Mouse (Mus musculus) liver, postnatal 0 days (tissue): ENCODE results near the gene Fam104a.

ENCODE experiments used
- CTCF ChIP-seq: sonication (generic); IDR thresholded peaks from 2 replicates; pipeline ENCODE4 v1.5.1; 2016; ENCODE audit warnings: antibody characterized with exemption, low read depth
- EP300 ChIP-seq: IDR thresholded peaks from 2 replicates; pipeline ENCODE4 v1.6.1; 2016; ENCODE audit warnings: antibody characterized with exemption, low read depth, mild to moderate bottlenecking

DNA sequence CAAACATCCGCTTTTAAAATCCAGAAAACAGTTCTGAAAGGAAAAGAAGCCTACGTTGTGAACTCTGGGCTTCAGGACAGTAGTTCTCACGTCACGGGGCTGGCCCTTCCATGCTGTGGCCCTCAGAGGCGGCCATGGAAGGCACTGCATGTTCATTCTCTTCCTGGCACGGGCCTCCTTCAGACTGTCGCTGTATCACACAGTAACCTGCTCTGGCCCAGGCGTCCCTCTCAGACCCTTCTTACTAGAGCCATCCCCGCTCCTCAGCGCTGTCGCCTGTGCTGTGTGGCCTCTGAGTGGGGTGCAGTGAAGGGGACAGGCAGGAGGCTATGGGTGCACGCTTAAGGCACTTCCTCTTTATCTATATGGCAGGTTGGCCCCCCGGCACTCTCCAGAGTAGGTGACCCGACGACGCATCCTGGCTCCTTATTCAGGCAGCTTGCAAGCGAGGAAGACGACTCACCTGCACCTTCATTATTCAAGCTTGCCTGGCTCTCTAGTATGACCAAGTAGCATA lies 22.1 kb downstream of the Fam104a start:
- no peak for TF ChIP-seq EP300
- no peak for TF ChIP-seq CTCF
